Mouse (Mus musculus) cortical plate, adult 2 months (tissue): ENCODE measurements around the gene Gm5089.

ENCODE experiments used
- CTCF ChIP-seq: fragments of 200-500 bp; IDR thresholded peaks from 2 replicates; pipeline ENCODE4 v1.5.1; 2011; ENCODE audit warnings: mild to moderate bottlenecking, control low read depth, low read length; ENCODE audit not compliant: insufficient read depth; ENCODE audit errors: extremely low read depth
- POLR2A ChIP-seq: fragments of 200-500 bp; IDR thresholded peaks from 2 replicates; pipeline ENCODE4 v1.6.1; 2011; ENCODE audit warnings: mild to moderate bottlenecking, low read length, control low read depth; ENCODE audit not compliant: insufficient read depth; ENCODE audit errors: extremely low read depth

DNA sequence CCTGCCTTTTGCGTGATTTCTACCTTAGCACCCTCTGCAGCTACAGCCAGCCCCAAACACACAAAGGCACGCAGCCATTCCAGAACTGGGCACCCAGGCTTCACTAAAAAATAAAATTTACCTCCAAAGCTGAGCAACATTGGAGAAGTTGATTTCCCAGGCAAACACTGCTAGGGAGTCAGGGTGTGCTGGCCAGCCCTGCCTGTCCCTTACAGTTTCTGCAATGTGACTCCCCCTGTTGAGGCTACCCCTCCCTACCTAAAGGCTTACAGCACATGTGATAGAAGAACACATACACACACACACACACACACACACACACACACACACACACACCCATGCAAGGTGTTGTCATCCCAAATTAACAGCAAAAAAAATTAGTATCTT is 37.4 kb downstream of the Gm5089 start:
- TF ChIP-seq CTCF (no peak), POLR2A (no peak)
